Mouse (Mus musculus): ENCODE data around the gene Tsnaxip1.

Tsnaxip1 gene

DNA sequence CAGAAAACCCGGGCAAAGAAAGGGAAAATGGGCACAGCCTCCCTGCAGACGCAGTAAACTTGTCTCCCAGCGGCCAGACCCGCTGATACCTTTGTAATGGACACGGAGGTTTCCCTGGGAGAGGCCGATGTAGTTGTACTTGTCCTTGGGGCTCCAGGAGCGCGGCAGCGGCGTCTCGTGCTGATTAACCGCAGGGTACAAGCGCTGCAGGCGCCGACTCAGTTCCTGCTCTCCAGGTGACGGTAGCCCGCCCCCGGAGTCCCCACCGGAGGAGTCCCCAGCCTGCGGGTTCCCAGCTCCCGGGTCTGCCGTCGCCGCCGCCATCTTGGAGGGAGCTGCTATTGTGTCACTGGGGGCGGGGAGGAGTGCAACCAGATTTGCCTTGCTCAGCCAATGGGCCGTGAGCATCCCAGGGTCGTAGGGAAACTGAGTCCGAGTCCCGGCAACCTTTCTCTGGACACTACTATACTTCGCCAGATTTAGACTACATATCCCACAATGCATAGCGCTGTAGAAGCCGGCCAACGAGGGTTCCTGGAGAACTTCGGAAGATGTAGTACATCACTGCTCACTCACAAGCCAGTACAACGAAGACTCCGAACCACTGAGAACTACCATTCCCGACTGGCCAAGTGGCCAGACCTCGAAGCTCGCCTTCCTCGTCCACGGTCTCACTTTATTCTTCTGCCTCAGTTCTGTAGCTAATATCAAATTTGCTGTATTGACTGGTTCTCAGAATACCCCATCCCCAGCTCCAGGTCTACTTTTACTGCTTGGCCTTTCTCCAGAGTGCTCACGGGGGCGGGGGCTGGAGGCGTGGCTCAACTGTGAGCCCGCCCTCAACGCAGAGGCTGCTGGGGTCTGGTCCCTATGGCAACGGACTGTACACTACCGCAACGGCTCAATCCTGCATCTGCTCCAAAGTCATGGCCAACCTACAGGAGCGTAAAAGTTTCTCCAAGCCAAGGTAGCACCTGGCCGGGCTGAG is at the start of gene Tsnaxip1, which contains the start of gene Ranbp10:
Gene Tsnaxip1, plus strand, starts transcription at position 871 of the 988 bp plus-strand sequence.
Gene Ranbp10, minus strand, starts transcription at position 490 of the 988 bp plus-strand sequence.
- in situ Hi-C loops (cut with MboI, MseI), result loop anchor here (5.0 kb wide), 1 partner anchor 35 kb away; the partner anchor contains the start of gene Nutf2

DNA sequence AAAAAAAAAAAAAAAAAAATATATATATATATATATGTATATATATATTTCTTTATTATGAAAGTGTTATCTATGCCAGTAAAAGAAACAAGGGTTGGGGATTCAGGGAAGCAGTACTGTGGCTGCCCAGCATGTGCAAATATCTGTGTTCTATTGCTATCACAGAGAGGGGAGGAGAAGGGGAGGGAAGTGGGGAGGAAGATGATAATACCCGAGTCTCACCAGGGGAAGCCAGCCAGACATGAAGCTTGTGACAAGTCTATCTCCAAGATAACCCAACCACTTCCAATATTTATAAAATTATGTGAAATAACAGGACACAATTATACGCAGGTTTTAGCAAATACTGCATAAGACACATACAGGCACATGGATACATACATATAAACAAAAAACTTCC is 49.7 kb upstream of the Tsnaxip1 start:
- in situ Hi-C loops (cut with MboI, MseI), result no loop called here

DNA sequence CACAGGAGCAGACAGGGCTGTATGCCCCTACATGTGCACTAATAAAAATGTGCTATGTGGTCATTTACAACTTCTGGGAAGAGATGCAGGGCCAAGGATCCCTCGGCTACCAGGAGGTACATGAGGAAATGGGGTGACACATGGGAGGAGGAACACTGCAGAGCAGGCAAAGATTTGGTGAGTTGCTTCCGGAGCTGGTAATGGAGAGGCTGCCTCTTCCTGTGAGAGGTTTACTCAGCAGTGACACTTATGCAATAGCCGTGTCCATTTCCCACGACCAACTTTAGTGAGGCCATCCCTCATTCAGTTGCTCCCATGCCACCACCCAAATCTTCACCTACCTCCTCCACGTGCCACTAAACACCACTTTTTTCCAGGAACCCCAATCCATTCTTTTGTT is 47.2 kb upstream of the Tsnaxip1 start:
- in situ Hi-C loops (cut with MboI, MseI), result loop anchor here (5.0 to 10.0 kb wide), 2 partner anchors 68 to 165 kb away; no protein-coding TSS in a partner anchor

DNA sequence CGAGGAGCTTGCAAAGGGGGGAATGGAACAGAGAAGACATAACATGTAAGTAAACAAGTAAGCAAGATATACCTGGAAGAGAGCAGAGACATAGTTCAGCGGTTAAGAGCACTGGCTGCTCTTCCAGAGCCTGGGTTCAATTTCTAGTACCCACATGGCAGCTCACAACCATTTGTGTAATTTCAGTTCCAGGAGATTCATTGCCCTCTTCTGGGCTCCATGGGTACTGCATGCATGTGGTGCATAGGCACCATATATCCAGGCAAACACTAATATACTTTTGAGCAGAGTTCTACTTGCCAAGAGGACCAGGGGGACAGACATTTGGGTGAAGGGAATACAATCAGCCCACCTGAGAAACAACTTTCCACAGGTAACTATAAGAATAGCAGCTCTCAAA is 39.3 kb upstream of the Tsnaxip1 start:
- in situ Hi-C loops (cut with MboI, MseI), result loop anchor here (10.0 kb wide), 1 partner anchor 173 kb away; no protein-coding TSS in a partner anchor

DNA sequence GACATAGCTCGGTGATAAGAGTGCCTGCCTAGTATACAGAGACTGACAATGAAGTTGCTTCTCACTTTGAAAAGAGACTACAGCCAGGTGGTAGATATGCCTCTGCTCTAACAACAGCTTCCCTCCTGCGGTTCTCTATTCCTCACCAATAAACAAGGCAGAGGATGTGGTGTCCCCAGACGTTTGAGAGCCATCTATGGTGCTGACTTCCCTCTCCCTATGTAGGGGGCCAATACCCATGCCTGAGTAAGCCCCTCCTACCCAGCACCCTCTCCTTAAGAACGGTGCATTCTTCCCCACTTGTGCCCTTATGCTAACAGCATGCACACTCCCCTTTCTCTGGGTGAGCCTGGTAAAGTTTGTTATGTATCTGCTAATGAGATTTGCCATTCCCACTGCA is 38.6 kb upstream of the Tsnaxip1 start:
- in situ Hi-C loops (cut with MboI, MseI), result loop anchor here (10.0 kb wide), 1 partner anchor 174 kb away; no protein-coding TSS in a partner anchor

DNA sequence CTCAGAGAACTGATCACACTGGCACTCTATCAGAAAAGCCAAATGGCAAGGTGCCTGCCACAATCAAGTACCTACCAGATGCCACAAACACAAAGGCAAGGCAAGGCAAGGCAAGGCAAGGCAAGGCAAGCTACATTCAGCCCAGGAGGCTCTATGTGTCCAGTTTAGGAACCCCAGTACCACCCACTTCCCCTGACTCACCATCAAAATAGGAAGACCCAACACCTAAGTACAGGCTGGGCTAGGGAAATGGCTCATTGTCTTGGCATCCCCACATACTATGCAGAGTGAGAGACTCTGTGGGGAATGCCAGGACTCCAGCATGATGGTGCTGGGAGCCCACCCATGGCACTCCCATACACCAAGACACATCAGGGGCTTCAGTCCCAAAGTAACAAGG is 37.9 kb upstream of the Tsnaxip1 start:
- in situ Hi-C loops (cut with MboI, MseI), result loop anchor here (10.0 kb wide), 1 partner anchor 175 kb away; no protein-coding TSS in a partner anchor

DNA sequence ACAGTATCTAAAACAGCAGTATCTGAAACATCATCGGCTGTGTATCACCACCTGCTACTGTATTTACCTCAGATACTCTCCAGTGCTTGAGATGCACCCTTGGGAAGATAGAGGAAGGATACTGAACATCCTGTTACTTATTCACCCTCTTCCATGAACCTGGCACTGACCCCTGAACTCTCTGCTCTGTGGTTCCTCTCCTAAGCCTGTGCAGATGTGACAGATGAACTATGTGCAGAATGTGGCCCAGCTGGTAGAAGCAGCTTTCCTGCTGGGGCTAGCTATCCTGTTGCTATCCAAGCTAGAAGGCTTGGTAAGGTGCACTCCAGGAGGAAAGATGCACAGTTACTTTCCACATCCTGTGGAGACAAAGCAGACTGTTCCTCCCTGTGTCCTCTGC is 34.2 kb upstream of the Tsnaxip1 start:
- in situ Hi-C loops (cut with MboI, MseI), result no loop called here

DNA sequence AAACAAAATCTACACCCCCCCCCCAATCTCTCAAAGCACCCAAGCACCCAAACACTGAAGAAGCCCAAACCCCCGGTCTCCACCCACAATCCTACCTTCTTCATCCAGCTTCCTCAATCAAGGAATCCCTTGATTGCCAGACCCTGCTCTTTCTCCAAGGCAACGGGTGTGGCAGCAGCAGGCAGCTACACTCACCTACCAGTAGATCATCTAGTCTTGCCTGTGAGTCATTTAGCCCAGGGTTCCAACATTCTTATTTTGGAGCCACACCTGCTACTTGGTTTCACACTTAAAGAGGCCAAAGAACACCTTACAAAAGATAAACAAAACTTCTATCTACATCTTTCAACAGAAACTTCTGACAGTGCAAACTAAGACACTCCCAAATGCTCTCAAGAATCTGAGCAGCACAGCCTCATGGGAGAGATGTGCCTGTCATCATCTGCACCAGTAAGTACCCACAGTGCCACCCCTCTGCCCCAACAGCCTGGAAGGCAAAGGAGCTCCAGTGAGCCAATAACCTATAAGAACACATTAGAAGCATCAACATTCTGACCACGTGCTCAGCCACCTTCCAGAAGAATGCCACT is 33.4 kb upstream of the Tsnaxip1 start:
- in situ Hi-C loops (cut with MboI, MseI), result no loop called here

DNA sequence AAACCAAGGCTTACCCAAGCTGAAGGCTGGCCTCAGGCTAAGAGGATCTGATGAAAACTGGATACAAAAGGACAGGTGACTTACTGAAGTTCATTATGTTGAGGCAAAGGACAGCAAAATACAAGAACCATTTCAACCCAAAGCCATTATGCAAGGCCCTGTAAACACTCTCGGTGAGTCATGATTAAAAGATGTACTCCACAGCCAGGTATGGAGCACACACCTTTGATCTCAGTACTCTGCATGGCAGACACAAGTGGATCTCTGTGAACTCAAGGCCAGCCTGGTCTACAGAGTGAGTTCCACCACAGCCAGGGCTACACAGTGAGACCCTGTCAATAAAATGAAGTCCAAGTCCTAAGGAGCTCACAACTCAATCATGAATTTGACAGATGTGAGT is 31.7 kb upstream of the Tsnaxip1 start:
- in situ Hi-C loops (cut with MboI, MseI), result no loop called here

DNA sequence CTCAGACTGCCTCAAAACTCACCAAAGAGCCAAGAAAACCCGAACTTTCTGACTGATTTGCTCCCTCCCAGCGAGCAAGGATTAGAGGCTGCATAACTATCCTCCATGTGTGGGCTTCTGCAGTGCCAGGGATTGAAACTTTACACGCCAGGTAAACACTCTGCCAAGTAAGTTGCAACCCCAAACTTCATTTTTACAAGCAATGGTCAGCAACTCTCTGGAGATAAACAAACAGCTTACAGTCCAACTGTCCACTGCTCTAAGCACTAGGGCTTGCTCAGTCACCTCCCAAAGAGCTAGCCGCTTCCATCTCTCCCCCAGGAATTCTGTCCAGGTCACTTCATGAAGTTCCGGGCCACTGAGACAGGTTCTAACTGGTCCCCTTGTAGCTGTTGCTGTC is 29.1 kb upstream of the Tsnaxip1 start:
- in situ Hi-C loops (cut with MboI, MseI), result no loop called here

DNA sequence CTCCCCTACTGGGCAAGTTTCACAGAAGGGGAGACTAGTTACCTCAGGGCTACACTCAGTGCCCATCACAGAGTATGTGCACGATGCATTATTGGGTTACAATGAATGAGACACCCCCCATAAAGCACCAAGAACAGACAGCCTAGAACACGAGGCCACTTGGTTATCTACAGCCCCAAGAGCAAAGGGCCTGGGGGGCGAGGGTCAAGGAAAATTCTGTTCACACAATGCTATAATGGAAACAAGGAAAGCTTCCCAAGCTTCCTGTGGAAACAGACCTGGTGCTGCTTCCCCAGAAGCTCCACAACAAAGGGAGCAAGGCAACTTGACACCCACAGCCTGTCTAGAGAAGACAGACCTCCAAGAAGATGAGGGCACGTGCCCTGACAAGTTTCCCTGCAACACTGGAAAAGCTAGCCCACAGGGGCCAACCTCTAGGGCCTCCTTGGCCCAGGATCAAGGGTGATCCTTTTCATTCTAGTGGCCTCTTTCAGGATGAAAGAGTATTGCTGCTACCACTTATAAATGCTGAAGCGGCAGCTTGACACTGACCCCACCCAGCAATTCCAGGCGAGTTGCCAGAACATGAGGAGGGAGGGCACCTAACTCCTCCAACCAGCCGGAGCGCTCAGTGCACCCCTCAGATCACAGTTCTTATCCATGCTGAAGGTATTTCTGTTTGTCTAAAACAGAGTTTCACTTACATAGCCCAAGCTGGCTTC is 28.3 kb upstream of the Tsnaxip1 start:
- in situ Hi-C loops (cut with MboI, MseI), result no loop called here

DNA sequence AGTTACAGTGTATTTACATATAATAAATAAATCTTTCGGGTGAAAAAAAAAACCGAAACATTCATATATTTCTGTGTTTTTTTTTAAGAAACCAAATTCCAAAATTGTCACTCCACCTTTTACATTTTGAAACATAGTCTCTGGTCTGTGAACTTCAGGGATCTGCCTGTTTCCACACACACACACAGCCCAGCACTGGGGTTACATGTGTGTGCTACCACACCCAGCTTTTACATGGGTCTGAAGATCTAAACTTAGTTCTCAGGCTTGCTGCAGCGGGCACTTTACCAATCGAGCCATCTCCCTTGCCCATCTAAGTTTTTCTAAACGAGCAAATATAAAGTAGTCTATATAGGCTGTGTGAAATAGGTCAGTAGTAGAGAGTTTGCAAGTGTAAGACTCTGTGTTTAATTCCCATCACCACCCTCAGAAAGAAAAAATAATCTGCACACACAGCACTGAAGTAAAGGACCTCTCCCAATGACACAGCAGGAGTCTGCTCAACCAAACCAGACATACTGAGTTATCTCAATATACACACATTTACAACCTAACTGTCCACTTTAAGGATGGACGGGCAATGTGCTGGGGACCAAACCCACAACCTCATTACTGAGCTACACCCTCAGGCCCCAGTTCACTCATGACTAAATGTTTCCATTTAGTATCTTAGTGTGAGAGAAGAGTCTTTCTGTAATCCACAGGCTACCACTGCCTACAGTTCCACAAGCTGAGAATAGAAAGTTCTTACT is 26.2 kb upstream of the Tsnaxip1 start:
- in situ Hi-C loops (cut with MboI, MseI), result loop anchor here (25.0 kb wide), 1 partner anchor 1214 kb away; the partner anchor contains the start of gene Pdp2

DNA sequence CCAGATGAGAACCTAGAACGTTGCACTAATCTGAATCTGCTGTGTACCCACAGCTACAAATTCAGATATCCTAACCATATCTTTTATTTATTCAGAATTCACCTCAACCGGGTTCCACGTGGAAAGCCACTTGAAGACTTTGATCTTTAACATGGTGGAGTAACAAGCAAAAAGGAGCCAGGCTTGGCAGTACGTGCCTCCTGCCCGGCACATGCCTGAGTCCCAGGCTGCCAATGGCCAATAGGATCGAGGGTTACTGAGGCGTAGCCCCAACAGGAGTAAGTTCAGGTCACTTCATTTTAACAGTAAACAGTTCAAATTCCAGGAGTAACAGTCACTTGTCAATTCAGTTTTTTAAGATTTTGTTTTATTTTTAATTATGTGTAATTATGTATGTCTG is 22.7 kb upstream of the Tsnaxip1 start:
- in situ Hi-C loops (cut with MboI, MseI), result loop anchor here (25.0 kb wide), 1 partner anchor 1217 kb away; the partner anchor contains the start of gene Pdp2

DNA sequence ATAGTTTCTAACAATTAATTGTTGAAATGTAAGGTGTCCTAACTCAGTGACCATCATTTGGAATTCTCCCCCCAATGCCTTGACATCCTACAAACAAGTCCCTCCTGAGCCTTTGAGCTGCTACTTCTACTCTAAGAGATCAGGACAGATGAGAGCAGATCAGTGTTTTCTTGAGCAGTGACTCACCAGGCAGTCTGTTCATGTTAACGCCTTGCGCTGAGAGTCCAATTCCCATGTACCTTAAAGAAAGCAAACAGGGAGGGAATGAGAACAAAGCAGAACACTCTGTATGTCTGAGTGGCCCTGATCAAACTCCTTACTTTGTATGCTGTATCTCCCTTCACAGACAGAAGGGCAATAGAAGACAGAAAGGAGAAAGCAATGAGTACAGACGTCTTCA is 22.2 kb upstream of the Tsnaxip1 start:
- in situ Hi-C loops (cut with MboI, MseI), result loop anchor here (25.0 kb wide), 1 partner anchor 1218 kb away; the partner anchor contains the start of gene Pdp2

DNA sequence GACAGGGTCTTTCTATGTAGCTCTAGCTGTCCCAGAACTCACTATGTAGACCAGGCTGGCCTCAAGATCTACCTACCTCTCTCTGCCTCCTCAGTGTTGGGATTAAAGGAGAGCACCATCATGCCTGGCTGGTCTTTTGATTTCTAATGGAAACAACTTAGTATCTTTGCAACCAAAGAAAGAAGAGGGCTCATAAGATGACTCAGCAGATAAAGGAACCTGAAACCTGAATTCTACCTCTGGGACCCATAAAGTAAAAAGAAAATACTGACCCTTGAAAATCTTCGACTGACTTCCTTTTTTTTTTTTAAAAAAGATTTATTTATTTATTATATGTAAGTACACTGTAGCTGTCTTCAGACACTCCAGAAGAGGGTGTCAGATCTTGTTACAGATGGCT is 21.6 kb upstream of the Tsnaxip1 start:
- in situ Hi-C loops (cut with MboI, MseI), result loop anchor here (25.0 kb wide), 1 partner anchor 1219 kb away; the partner anchor contains the start of gene Pdp2

DNA sequence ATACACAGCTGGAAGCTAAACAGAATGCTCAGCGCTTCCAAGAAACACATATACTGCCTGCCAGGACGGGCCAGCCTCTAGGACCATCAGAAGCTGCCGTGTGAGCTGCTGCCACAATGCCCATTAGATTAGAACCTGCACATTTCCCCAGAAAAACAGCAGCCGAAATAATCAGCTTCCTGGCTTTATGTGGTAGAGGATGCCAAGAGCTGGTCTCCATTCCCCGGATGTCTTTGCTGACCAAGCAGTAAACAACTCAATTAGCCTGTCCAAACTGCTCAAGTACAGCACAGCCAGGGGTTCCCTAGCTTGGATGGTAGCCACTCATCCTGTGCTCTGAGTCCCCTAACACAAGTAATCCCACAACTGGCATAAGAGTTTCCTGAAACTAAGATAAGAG is 19.8 kb upstream of the Tsnaxip1 start:
- in situ Hi-C loops (cut with MboI, MseI), result loop anchor here (25.0 kb wide), 1 partner anchor 1220 kb away; the partner anchor contains the start of gene Pdp2

DNA sequence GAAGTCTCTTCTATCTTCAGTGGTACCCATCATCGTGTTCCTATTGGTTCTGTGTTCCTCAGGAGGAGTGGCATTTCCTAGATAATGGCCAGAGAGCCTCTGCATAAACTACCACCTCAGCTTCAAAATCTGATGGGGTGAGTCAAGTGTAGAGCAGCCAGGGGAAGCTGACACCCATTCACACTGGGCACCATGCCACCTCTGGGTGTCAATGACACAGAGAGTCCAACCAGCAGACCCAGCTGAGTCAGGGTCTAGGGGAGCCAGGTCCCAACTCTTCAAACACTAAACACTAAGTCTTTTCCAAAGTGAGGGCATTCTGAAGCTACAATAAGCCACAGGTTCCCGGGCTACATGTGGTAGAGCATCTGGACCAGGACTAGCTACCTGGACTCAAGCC is 19.1 kb upstream of the Tsnaxip1 start:
- in situ Hi-C loops (cut with MboI, MseI), result loop anchor here (25.0 kb wide), 1 partner anchor 1221 kb away; the partner anchor contains the start of gene Pdp2

DNA sequence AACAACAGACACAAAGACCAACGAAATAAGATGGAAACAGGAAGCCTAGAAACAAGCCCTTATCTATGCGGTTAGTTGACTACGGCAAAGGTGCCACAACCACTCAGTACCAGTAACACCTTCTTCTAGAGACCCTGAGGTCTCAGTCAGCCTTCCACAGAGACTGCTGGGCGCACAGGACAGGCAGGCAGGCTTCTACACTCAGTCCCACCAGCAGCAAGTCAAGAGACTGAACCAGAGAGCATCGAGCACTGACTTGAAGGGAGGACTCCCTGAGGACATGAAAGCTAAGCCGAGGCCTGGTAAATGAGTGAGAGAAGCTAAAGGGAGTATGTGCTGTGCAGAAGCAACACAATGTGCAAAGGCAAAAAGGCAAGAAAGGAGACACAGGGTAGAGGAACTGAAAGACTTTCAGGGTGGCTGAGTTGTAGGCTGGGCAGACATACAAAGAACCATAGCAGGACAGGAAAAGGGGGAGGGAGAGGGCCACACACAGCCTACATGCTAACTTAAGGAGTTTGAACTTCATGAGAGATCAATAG is 17.2 kb upstream of the Tsnaxip1 start:
- in situ Hi-C loops (cut with MboI, MseI), result loop anchor here (25.0 kb wide), 1 partner anchor 1223 kb away; the partner anchor contains the start of gene Pdp2

DNA sequence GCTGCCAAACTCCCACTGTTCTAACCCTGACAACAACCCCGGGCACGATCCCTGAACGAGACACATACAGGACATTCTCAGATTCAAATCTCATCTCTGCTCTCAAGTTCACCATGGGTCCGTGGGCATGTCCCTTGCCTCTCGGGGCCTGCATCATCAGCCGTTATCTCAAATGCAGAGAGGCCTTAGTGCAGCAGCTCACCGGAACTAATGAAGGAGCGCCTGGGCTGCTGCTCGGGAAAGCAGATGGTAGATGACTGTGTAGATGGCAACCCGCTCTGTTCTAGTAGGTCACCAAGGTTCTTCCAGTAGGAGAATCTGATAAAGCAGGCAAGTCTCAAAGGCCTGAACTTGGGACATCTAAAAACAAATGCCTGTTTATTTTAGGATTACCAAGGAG is 16.5 kb upstream of the Tsnaxip1 start:
- in situ Hi-C loops (cut with MboI, MseI), result loop anchor here (25.0 kb wide), 1 partner anchor 1224 kb away; the partner anchor contains the start of gene Pdp2

DNA sequence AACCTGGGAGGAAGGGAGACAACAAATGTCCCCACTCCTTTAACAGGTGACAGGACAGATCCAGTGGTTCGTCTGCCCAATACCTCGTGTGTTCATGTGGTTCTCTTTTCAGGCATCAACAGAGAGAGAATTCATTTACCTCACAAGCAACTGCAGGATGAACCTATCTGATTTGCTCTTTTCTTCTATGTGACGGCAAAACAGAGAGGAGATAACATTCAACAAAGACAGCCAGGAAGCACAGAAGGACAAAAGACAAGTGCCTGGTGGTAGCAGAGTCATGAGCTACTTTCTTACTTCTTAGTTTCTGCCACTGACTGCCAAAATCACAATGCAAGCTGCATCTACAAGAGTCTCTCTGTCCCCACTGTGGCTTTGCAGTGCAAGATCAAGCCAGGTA is 16.0 kb upstream of the Tsnaxip1 start:
- in situ Hi-C loops (cut with MboI, MseI), result loop anchor here (25.0 kb wide), 1 partner anchor 1224 kb away; the partner anchor contains the start of gene Pdp2

Data from T-helper 2 cell (primary cell).